Mouse (Mus musculus) embryonic facial prominence, embryonic 13.5 days (tissue): ENCODE measurements around the gene Pdcd11. TPM values are rescaled to one million over a fixed set of nuclear protein-coding genes. Genes with fewer than 3 reads are reported as not detected.
A peak's percentile ranks its signal among the peaks of the same experiment; 100 is the strongest.
"Not testable (repeated sequence)": the region's sequence is repeated elsewhere in the genome, so short reads cannot be mapped to it uniquely, and the experiment has no call there.

ENCODE experiments used
- ATAC-seq: fragments of 200-750 bp; cut with Nextera tagmentation; 2 replicates; pipeline ENCODE4 v1.8.0; 2017; ENCODE audit warnings: low read depth; ENCODE audit not compliant: insufficient number of reproducible peaks, insufficient read depth, low FRiP score, low TSS enrichment
- H3K27ac ChIP-seq: fragments of 300-500 bp; sonication (generic); 2 replicates; pipeline ENCODE4 v1.5.1; 2015; ENCODE audit warnings: moderate library complexity, mild to moderate bottlenecking, inconsistent platforms
- H3K27me3 ChIP-seq: fragments of 300-500 bp; sonication (generic); 2 replicates; pipeline ENCODE4 v1.6.1; 2015; ENCODE audit warnings: mild to moderate bottlenecking, inconsistent platforms
- H3K36me3 ChIP-seq: fragments of 300-500 bp; sonication (generic); 2 replicates; pipeline ENCODE4 v1.6.1; 2015; ENCODE audit warnings: mild to moderate bottlenecking, inconsistent platforms
- H3K4me1 ChIP-seq: fragments of 300-500 bp; sonication (generic); 2 replicates; pipeline ENCODE4 v1.6.1; 2015; ENCODE audit warnings: inconsistent platforms
- H3K4me2 ChIP-seq: fragments of 300-500 bp; sonication (generic); 2 replicates; pipeline ENCODE4 v1.6.1; 2015; ENCODE audit warnings: moderate library complexity, mild to moderate bottlenecking, inconsistent platforms
- H3K4me3 ChIP-seq: fragments of 300-500 bp; sonication (generic); 2 replicates; pipeline ENCODE4 v1.5.1; 2015; ENCODE audit warnings: mild to moderate bottlenecking, inconsistent platforms
- H3K9ac ChIP-seq: fragments of 300-500 bp; sonication (generic); 2 replicates; pipeline ENCODE4 v1.6.1; 2015; ENCODE audit warnings: mild to moderate bottlenecking, inconsistent platforms
- H3K9me3 ChIP-seq: fragments of 300-500 bp; sonication (generic); 2 replicates; pipeline ENCODE4 v1.6.1; 2016; ENCODE audit warnings: inconsistent platforms
- WGBS: fragments of 180-500 bp; shearing (Covaris S2); methylation state at CpG from one replicate; pipeline ENCODE4 v1.1.7; 2015; ENCODE audit warnings: mixed read lengths; 5-methylcytosine and 5-hydroxymethylcytosine counted together
- polyA plus RNA-seq: library from polyadenylated mRNA; unstranded; fragments of >200 nt; fragmentation: Nextera tagmentation; extraction: Ambion mirVana; gene quantifications from 2 replicates; pipeline ENCODE4 v1.2.1, GENCODE M21; 2015

The Pdcd11 gene
- polyA plus RNA-seq, 1 experiment from 2014 or later: 11.5 TPM

DNA sequence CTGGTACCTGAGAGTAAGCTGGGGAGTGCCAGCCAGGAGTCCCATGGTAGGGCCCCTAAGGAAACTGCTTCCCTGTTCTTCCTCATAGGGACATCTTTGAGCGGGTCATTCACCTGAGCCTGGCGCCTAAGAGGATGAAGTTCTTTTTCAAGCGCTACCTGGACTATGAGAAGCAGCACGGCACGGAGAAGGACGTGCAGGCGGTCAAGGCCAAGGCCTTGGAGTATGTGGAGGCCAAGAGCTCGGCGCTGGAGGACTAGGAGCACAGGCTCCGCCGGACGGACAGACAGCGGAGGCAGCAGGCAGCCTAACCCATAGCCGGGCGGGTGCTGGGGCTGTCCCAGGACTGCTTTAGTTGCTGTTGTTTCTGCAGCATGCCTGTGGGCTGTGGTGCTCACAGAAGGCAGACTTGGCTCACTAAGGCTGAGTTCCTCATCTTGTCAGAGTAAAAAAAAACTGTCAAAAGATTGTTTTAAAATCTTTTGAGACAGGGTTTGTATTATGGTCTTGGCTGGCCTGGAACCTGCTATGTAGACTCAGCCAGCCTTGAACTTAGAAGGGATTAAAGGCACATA, 40.1 kb downstream of the Pdcd11 start:
- Histone ChIP-seq H3K4me3 (no peak overlapping the region), H3K27me3 (no peaks in the 10 kb centered on the region), H3K4me2 (no peak overlapping the region), H3K9ac (no peak overlapping the region), H3K36me3 (peaks cover 91% of the 10 kb centered on the region), H3K9me3 (no peaks in the 10 kb centered on the region), H3K4me1 (no peaks in the 10 kb centered on the region), H3K27ac (no peak overlapping the region)
- 93% methylated on average over 15 of the region's 15 CpGs for WGBS
- no peak for ATAC-seq

DNA sequence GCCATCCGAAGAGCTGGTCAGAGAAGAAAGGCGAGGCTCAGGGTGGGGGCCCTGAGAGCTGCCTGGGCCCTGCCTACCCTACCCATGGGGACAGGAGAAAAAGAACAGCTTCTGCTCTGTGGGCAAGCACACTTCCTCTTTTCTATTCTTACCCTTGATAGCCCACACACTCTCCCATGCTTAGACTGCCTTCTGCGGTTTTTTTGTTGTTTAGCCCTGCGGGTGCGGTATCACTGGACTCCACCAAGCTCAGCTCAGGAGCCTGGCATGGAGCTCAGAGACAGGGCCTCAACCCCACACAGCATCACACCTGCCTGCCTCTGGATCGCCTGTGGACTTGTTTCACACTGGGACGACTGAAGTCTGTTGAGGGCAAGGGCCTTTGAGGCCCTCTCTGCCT, 42.6 kb downstream of the Pdcd11 start:
- Histone ChIP-seq H3K27ac (no peak overlapping the region), H3K4me3 (no peak overlapping the region), H3K9ac (peak overlapping the region; percentile 22; the same call in 1 of the 2 replicates), H3K9me3 (no peaks in the 10 kb centered on the region), H3K4me2 (no peak overlapping the region), H3K27me3 (no peaks in the 10 kb centered on the region), H3K4me1 (peaks cover 23% of the 10 kb centered on the region), H3K36me3 (peaks cover 72% of the 10 kb centered on the region)
- WGBS: 90% methylated on average over 7 of the region's 7 CpGs
- ATAC-seq: no peak

DNA sequence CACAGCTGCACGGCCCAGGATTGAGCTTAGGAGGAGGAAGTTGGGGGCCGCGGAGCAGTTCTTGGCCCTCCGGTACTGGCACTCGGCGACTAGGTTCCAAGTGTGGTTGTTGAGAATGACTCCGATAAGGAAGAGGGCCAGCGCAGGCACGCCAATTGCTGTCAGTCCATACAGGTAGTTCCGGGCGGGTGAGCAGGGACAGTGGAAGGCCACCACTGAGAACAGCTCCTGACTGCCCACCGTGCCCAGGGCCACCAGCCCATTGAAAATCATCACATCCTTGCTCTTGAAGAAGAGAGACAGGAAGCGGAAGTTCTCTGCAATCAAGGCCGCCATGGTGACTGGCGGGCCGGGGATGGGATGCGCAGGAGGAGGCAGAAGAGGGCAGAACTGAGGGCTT, 45.0 kb downstream of the Pdcd11 start:
- H3K27me3 ChIP-seq: no peaks in the 10 kb centered on the region
- H3K4me1 ChIP-seq: peaks cover 39% of the 10 kb centered on the region
- H3K9me3 ChIP-seq: no peaks in the 10 kb centered on the region
- no peak overlapping the region for H3K4me3 ChIP-seq
- no peak overlapping the region for H3K4me2 ChIP-seq
- ATAC-seq: no peak
- H3K9ac ChIP-seq: 0 out of 2 replicates have a peak overlapping the region, but pooled peaks have one; percentile 3
- 90% methylated on average over 17 of the region's 17 CpGs for WGBS
- H3K27ac ChIP-seq: no peak overlapping the region
- H3K36me3 ChIP-seq: peaks cover 48% of the 10 kb centered on the region

DNA sequence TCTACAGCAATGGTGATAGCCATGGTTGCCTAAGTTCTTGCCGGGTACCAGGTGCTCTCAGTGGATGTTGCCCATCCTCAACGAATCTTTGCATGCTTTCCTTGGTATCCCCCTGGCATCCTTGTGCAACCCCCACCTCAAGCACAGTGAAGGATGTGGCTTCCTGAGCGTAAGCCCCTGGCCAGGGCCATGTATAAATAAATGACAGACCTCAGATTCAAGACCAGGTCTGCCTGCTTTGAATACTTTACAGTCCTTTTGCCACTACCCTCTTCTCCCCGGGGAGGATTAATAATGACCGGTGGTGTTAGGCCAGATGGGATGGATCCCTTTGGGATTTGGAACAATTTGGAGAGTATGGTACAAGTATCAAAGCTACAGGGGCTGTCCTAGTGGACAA, 45.6 kb downstream of the Pdcd11 start:
- Histone ChIP-seq H3K4me2 (peak overlapping the region; percentile 78), H3K4me3 (no peak overlapping the region), H3K36me3 (peaks cover 42% of the 10 kb centered on the region), H3K27ac (no peak overlapping the region), H3K4me1 (peaks cover 39% of the 10 kb centered on the region), H3K27me3 (no peaks in the 10 kb centered on the region), H3K9me3 (no peaks in the 10 kb centered on the region), H3K9ac (0 out of 2 replicates have a peak overlapping the region, but pooled peaks have one; percentile 3)
- ATAC-seq: no peak
- WGBS: 91% methylated on average over 5 of the region's 5 CpGs

DNA sequence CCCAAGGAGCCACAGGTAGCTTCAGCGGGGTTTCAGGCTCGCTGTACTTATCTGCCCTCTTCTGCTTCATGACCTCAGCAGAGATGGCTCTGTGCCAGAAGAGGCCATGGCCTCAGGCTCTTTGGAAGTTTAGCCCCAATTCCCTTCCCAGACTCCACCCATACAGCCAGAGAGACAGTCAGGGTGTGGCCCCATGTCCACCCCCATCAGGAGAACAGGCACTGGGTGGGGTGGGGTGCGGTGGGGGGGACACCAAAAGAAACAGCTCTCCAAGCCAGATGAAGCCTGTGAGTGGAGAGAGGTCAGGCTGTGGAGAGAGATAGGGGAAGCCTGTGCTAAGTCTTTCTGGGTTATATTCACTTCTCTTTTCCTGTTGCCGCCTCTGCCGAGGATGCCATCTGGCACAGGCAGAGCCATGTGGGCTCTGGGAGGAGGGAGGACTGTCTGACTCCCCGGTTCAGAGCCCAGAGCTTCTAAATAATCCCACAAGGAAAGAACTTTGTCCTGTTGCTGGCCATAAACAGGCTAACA, 46.5 kb downstream of the Pdcd11 start:
- no peaks in the 10 kb centered on the region for H3K27me3 ChIP-seq
- peak overlapping the region; percentile 78 for H3K4me2 ChIP-seq
- peak overlapping the region; percentile 93 for H3K27ac ChIP-seq
- whole genome bisulfite sequencing: 14% methylated on average over 6 of the region's 6 CpGs
- peaks cover 39% of the 10 kb centered on the region for H3K4me1 ChIP-seq
- peak overlapping the region; percentile 49 for H3K4me3 ChIP-seq
- H3K36me3 ChIP-seq: peaks cover 33% of the 10 kb centered on the region
- no peak for ATAC-seq
- H3K9ac ChIP-seq: peak overlapping the region; percentile 81
- H3K9me3 ChIP-seq: no peaks in the 10 kb centered on the region

DNA sequence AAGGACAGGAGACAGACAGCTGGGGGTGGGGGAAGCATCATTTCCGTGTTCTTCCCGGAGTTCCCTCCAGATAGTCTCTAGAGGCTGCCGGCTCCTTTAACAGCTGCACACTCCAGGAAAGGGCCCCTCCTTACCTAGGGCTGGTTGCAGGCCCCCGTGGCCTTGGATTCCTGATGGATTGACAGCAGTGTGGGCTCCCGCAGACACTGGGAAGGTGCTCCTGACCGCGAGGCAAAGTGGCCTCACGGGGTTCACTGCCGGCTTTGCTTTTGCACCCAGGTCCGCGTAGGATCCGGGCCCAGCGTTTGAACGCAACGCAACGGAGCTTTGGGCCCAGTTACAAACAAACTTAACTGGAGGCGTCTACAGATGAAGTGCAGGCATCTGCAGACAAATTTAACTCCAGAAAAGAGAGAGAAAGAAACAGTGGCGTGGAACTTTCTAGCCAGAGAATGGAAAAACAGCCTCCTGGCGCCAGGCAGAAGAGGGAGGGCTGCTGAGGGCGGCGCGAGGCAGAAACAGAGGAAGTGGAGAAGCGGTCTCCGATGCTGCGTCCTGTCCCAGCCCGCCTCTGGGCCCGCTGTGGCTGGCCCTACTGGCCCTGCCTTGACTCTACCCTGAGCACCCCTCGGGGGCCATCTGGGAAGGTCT, 47.3 kb downstream of the Pdcd11 start, which contains the start of gene Calhm2:
TSS of gene Calhm2 (minus strand) at position 524 of the 651 bp plus-strand sequence.
- WGBS: 2% methylated on average over 28 of the region's 28 CpGs
- peak; percentile 56 for ATAC-seq
- Histone ChIP-seq H3K4me1 (peaks cover 39% of the 10 kb centered on the region), H3K9ac (peak within 1 kb of the TSS; percentile 81), H3K27ac (peak within 1 kb of the TSS; percentile 93), H3K36me3 (peaks cover 25% of the 10 kb centered on the region), H3K27me3 (no peaks in the 10 kb centered on the region), H3K9me3 (no peaks in the 10 kb centered on the region), H3K4me2 (peak within 1 kb of the TSS; percentile 78), H3K4me3 (peak within 1 kb of the TSS; percentile 49)

DNA sequence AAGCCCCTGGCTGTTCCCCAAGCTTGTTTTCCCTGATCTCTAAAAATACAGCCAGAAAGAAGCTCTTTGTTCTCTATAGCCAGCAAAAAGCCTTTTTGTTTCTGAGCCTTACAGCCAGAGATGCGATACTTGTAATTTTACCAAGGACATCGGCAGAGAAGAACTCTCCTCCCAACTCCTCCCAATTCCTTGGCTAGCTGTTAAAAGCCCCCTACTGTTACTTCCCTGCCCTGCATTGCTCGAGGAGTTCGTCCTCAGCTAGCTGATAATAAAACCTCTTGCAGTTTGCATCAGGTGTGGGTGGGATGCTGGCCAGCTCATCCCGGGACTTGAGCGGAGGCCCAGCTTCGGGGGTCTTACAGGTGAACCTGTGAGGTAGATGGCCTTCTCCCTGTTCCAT, 49.0 kb downstream of the Pdcd11 start:
- H3K27ac ChIP-seq, H3K4me3 ChIP-seq, H3K4me2 ChIP-seq, H3K9ac ChIP-seq, H3K27me3 ChIP-seq, ATAC-seq, H3K9me3 ChIP-seq: not testable (repeated sequence)
- WGBS: 32% methylated on average over 7 of the region's 7 CpGs
- Histone ChIP-seq H3K36me3 (peaks cover 13% of the 10 kb centered on the region), H3K4me1 (peaks cover 39% of the 10 kb centered on the region)

DNA sequence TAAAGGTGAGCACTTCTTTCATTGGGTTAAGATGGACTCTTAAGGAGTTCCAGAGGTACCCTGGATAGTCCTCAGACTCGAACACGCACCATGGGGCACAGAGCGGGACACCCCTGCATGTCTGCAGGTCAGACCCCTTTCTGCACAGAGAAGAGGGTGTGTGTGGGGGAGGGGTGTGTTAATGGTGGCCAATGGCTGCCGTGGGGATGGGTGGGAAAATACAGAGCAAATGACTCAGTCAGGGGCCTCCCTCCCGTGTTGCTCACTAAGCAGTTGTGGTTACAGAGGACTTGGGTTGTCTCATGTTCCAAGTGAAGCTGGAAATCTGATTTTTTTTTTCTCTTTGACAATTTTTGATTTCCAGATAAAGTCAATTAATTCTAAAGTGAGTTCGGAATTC, 51.9 kb downstream of the Pdcd11 start:
- H3K27me3 ChIP-seq: no peaks in the 10 kb centered on the region
- H3K27ac ChIP-seq: no peak overlapping the region
- no peak overlapping the region for H3K4me3 ChIP-seq
- H3K4me1 ChIP-seq: peaks cover 24% of the 10 kb centered on the region
- WGBS: 71% methylated on average over 6 of the region's 6 CpGs
- no peak overlapping the region for H3K9ac ChIP-seq
- no peak overlapping the region for H3K4me2 ChIP-seq
- H3K9me3 ChIP-seq: no peaks in the 10 kb centered on the region
- ATAC-seq: no peak
- H3K36me3 ChIP-seq: no peaks in the 10 kb centered on the region

DNA sequence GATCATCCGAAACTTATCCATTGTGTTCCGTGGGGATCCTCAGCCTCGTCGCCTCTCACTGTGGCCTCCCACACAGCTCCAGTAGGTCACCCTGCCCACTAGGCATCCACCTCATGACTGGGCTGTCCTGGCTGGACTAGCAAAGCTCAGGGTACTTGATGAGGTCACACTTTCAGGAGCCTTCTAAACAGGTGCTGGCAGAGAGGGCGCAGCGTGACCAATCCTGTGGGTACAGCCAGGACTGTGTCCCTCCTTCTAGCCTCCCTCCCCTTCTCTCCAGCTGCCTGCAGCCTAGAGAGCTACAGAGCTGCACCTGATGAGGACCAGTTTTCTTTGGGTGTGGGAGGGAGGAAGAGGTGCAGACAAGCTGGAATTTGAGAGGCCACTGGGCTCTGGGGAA, 53.6 kb downstream of the Pdcd11 start, which contains the start of gene Calhm1:
TSS of gene Calhm1 (minus strand) at position 101 of the 400 bp plus-strand sequence.
- Histone ChIP-seq H3K4me3 (no peak within 1 kb of the TSS), H3K9me3 (no peaks in the 10 kb centered on the region), H3K36me3 (no peaks in the 10 kb centered on the region), H3K4me2 (no peak within 1 kb of the TSS), H3K9ac (no peak within 1 kb of the TSS), H3K27ac (no peak within 1 kb of the TSS), H3K4me1 (peaks cover 7% of the 10 kb centered on the region), H3K27me3 (no peaks in the 10 kb centered on the region)
- 95% methylated on average over 6 of the region's 6 CpGs for WGBS
- no peak for ATAC-seq

DNA sequence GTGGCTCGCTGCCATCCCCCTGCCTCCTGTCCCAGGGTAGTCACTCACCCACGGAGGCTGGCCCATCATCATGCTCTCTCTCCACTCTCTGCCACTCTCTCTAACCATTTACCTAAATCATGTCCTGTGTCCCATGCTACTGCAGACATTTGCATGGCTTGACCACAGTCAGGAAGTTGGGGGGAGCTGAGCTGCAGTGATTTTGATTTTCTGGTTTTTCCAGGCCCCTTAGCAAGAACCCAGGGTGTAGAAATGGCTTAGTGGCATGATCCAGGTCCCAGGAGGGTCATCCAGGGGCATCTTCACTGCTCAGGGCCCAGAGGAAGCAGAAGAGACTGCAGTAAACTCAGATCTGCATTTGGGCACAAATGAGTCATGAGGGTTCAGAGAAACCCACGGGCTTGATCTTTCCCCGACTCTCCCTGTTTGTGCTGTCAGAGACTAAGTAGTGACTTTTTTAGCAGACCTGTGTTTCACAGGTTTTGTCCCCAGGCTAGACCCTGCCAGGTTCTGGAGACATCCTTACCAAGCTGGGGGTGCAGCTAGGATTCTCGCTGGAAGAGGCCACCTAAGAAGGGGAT, 57.8 kb downstream of the Pdcd11 start:
- Histone ChIP-seq H3K4me1 (peaks cover 13% of the 10 kb centered on the region), H3K4me3 (no peak overlapping the region), H3K36me3 (no peaks in the 10 kb centered on the region), H3K4me2 (no peak overlapping the region), H3K9me3 (no peaks in the 10 kb centered on the region), H3K9ac (no peak overlapping the region), H3K27me3 (peaks cover 12% of the 10 kb centered on the region), H3K27ac (no peak overlapping the region)
- ATAC-seq: no peak
- 76% methylated on average over 5 of the region's 5 CpGs for WGBS

DNA sequence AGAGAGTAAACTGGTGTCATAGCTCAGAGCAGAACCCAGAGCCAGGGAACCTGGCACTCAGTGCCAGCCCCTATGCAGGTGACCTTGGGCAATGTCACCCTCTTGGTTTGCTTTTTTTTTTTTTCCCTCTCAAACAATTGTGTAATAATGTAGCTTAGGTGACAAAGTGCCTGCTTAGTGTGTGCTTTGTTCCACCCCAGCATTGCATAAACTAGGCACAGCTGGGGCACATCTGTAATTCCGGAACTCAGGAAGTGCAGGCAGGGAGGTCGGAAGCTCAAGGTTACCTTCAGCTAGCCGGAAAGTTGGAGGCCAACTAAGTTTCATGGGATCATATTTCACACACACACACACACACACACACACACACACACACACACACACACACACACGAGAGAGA, 59.3 kb downstream of the Pdcd11 start:
- H3K27me3 ChIP-seq: peaks cover 12% of the 10 kb centered on the region
- no peaks in the 10 kb centered on the region for H3K36me3 ChIP-seq
- no peaks in the 10 kb centered on the region for H3K9me3 ChIP-seq
- no peak overlapping the region for H3K4me3 ChIP-seq
- no peak for ATAC-seq
- H3K4me1 ChIP-seq: peaks cover 13% of the 10 kb centered on the region
- H3K9ac ChIP-seq: no peak overlapping the region
- no peak overlapping the region for H3K4me2 ChIP-seq
- no peak overlapping the region for H3K27ac ChIP-seq
- 18% methylated on average over 4 of the region's 4 CpGs for WGBS
